Mouse (Mus musculus) cerebellum, adult (tissue): ENCODE results near the gene Hist1h4k.
"Not testable (repeated sequence)": the region's sequence is repeated elsewhere in the genome, so short reads cannot be mapped to it uniquely, and the experiment has no call there.

Experiments
- ATAC-seq: cut with Nextera tagmentation; 2 replicates; pipeline ENCODE4 v1.9.2; 2017; ENCODE audit warnings: mild to moderate bottlenecking, moderate library complexity, mixed read lengths; ENCODE audit not compliant: insufficient number of reproducible peaks, low FRiP score, low TSS enrichment

The Hist1h4k gene

GRCm38 (mm10) chr13:21750159-21751017 is at the start of gene Hist1h4k:
TSS of gene Hist1h4k (minus strand) at chr13:21750505.
- peak; percentile 89 for ATAC-seq

GRCm38 (mm10) chr13:21797163-21797562 is 46.9 kb upstream of the Hist1h4k start:
- ATAC-seq = not testable (repeated sequence)

- no peak for ATAC-seq
Observed at GRCm38 (mm10) chr13:21795584-21795983, 45.3 kb upstream of the Hist1h4k start.

GRCm38 (mm10) chr13:21790601-21791283 is 40.4 kb upstream of the Hist1h4k start:
- no peak for ATAC-seq

GRCm38 (mm10) chr13:21789925-21790324 is 39.6 kb upstream of the Hist1h4k start:
- ATAC-seq = no peak

- ATAC-seq = no peak
Observed at GRCm38 (mm10) chr13:21787760-21788593, 37.7 kb upstream of the Hist1h4k start.

GRCm38 (mm10) chr13:21786899-21787629 is 36.8 kb upstream of the Hist1h4k start, which contains the start of the genes Hist1h2an and Hist1h2bp:
TSS of gene Hist1h2an (minus strand) at chr13:21787218.
TSS of gene Hist1h2bp (plus strand) at chr13:21787461.
- ATAC-seq = peak; percentile 97

GRCm38 (mm10) chr13:21786189-21786898 is 36.0 kb upstream of the Hist1h4k start:
- no peak for ATAC-seq

- ATAC-seq = no peak
Observed at GRCm38 (mm10) chr13:21784311-21784710, 34.0 kb upstream of the Hist1h4k start.

GRCm38 (mm10) chr13:21783734-21784161 is 33.4 kb upstream of the Hist1h4k start:
- ATAC-seq = no peak

GRCm38 (mm10) chr13:21783255-21783617 is 32.9 kb upstream of the Hist1h4k start, which contains the start of gene Hist1h3i:
TSS of gene Hist1h3i (minus strand) at chr13:21783370.
- ATAC-seq = peak; percentile 80

- not testable (repeated sequence) for ATAC-seq
Observed at GRCm38 (mm10) chr13:21782361-21783254, 32.3 kb upstream of the Hist1h4k start.

GRCm38 (mm10) chr13:21781639-21782038 is 31.3 kb upstream of the Hist1h4k start:
- ATAC-seq = no peak

- ATAC-seq = no peak
Observed at GRCm38 (mm10) chr13:21781021-21781555, 30.8 kb upstream of the Hist1h4k start.

- peak; percentile 71 for ATAC-seq
Observed at GRCm38 (mm10) chr13:21779767-21780731, 29.7 kb upstream of the Hist1h4k start, which contains the start of gene Hist1h1b. TSS of gene Hist1h1b (minus strand) at chr13:21780625.
